Mouse (Mus musculus) liver, embryonic 16.5 days (tissue): Measurements from ENCODE around the gene Cebpg. TPM values are rescaled to one million over a fixed set of nuclear protein-coding genes. Genes with fewer than 3 reads are reported as not detected.

Experiments
- ATAC-seq: fragments of 200-750 bp; cut with Nextera tagmentation; 2 replicates; pipeline ENCODE4 v1.8.0; 2017; ENCODE audit warnings: low read depth, mild to moderate bottlenecking, moderate number of reproducible peaks, moderate library complexity
- H3K27ac ChIP-seq: fragments of 300-500 bp; sonication (generic); 2 replicates; pipeline ENCODE4 v1.5.1; 2014; ENCODE audit warnings: mild to moderate bottlenecking, low read length
- H3K27me3 ChIP-seq: fragments of 300-500 bp; sonication (generic); 2 replicates; pipeline ENCODE4 v1.6.1; 2014; ENCODE audit warnings: low read depth, low read length, mixed read lengths; ENCODE audit not compliant: control insufficient read depth, insufficient read depth
- H3K36me3 ChIP-seq: fragments of 300-500 bp; sonication (generic); 2 replicates; pipeline ENCODE4 v1.6.1; 2014; ENCODE audit warnings: mild to moderate bottlenecking; ENCODE audit not compliant: control insufficient read depth, insufficient read depth
- H3K4me1 ChIP-seq: fragments of 300-500 bp; sonication (generic); 2 replicates; pipeline ENCODE4 v1.6.1; 2014; ENCODE audit warnings: low read depth, low read length, mixed read lengths; ENCODE audit not compliant: control insufficient read depth
- H3K4me2 ChIP-seq: fragments of 300-500 bp; sonication (generic); 2 replicates; pipeline ENCODE4 v1.6.1; 2014; ENCODE audit warnings: low read depth, low read length, mixed read lengths
- H3K4me3 ChIP-seq: fragments of 300-500 bp; sonication (generic); 2 replicates; pipeline ENCODE4 v1.5.1; 2014; ENCODE audit warnings: low read depth, mild to moderate bottlenecking, low read length
- H3K9ac ChIP-seq: fragments of 300-500 bp; sonication (generic); 2 replicates; pipeline ENCODE4 v1.6.1; 2014; ENCODE audit warnings: low read depth, low read length
- H3K9me3 ChIP-seq: fragments of 300-500 bp; sonication (generic); replicated peaks from 2 replicates; pipeline ENCODE4 v1.6.1; 2016; ENCODE audit warnings: low read length; ENCODE audit not compliant: control insufficient read depth
- WGBS: fragments of 180-500 bp; shearing (Covaris S2); extraction: QIAGEN DNeasy Blood & Tissue Kit; methylation state at CpG from one replicate; pipeline ENCODE4 v1.1.7; 2014; ENCODE audit not compliant: insufficient replicate concordance; 5-methylcytosine and 5-hydroxymethylcytosine counted together
- microRNA-seq: library from miRNA; unstranded; fragments of <30 nt; microRNA quantifications from one replicate; pipeline ENCODE4, GENCODE M21; 2016
- polyA plus RNA-seq: library from polyadenylated mRNA; unstranded; fragments of >200 nt; fragmentation: Nextera tagmentation; extraction: Ambion mirVana; gene quantifications from 2 replicates; pipeline ENCODE4 v1.2.1, GENCODE M21; 2015

The Cebpg gene
- polyA plus RNA-seq, 1 experiment from 2014 or later = 21.4 TPM

DNA sequence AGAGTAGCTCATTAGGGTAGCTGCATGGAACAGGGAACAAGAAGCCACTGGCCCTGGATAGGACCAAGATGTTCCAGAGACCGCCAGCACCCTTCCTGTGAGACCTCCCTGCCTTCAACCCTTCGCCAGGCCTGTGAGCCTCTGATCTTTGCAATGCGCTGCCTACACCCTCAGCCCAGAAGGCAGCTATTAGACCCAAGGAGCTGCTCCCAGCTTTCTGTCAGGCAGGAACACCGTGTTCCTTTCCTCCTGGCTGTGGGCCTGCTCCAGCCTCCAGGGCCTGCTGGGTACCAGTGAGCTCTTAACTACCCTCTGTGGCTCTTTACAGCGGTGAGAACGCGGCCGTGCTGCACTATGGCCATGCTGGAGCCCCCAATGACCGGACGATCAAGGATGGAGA, 35.0 kb downstream of the Cebpg start:
- Histone ChIP-seq H3K27me3 (no peaks in the 10 kb centered on the region), H3K36me3 (no peaks in the 10 kb centered on the region), H3K27ac (no peak overlapping the region), H3K9ac (no peak overlapping the region), H3K4me3 (no peak overlapping the region), H3K4me1 (no peaks in the 10 kb centered on the region), H3K9me3 (no peaks in the 10 kb centered on the region), H3K4me2 (no peak overlapping the region)
- 81% methylated on average over 10 of the region's 10 CpGs for WGBS
- ATAC-seq = no peak

DNA sequence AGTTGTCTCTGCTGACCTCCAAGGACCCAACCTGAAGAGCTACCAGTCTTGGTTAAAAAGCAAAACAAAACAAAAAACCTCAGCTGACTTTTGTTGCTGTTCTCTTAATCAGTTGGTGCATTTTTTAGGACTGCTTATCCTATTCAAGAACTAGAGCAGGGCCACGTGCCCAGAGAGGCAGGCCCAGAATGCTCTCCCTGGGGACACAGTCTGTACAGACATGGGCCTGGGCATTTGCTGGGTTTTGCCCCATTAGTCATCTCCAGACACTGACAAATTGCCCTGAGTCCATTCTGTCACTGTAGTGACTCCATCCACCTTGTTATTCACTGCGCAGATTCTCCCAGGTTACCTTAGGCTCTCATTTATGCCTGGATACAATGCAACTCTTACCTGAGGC, 41.1 kb downstream of the Cebpg start:
- Histone ChIP-seq H3K4me2 (no peak overlapping the region), H3K9ac (no peak overlapping the region), H3K4me1 (no peaks in the 10 kb centered on the region), H3K9me3 (no peaks in the 10 kb centered on the region), H3K27ac (no peak overlapping the region), H3K27me3 (no peaks in the 10 kb centered on the region), H3K36me3 (no peaks in the 10 kb centered on the region), H3K4me3 (no peak overlapping the region)
- 68% methylated on average over 2 of the region's 2 CpGs for WGBS
- ATAC-seq = no peak

DNA sequence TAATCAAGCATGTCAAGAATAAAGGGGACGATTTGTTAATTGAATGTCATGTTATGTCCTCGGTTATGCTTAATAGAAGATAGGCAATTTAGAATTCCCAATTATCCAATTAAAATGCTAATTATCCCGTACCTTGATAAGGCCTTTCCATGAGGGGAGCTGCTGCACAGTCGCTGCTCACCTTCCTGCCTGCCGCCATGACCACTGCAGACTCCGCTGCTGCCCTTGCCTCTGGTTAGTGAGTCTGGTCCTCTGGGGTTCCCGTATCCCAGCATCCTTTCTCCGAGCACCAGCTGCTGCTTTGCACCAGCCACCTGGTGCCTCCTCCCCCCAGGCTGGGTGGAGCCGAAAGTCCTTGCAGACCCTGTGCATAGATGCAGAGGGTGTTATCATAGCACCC, 43.1 kb downstream of the Cebpg start:
- Histone ChIP-seq H3K9me3 (no peaks in the 10 kb centered on the region), H3K27ac (no peak overlapping the region), H3K9ac (no peak overlapping the region), H3K36me3 (no peaks in the 10 kb centered on the region), H3K4me1 (no peaks in the 10 kb centered on the region), H3K4me2 (no peak overlapping the region), H3K27me3 (no peaks in the 10 kb centered on the region), H3K4me3 (no peak overlapping the region)
- 74% methylated on average over 9 of the region's 9 CpGs for WGBS
- ATAC-seq = no peak

DNA sequence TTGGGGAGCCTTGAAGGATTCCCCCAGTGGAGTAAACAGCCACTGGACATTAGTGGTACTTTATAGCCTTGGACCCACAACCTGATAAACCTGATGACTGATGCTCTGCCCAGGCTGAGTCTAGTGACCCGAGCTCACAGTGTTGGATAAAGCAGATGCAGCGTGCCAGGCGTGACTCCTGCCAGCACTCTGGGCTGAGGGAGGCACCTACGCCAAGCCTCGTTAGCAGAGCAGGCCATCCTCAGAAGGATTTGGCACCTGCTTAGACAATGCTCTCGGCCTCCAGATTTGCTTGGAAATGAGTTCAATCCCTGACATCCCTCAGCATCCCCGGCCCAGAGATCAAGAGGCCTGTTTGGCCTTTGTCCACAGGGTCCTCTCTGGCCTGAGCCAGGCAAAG, 49.7 kb downstream of the Cebpg start:
- H3K27ac ChIP-seq = no peak overlapping the region
- no peak overlapping the region for H3K4me2 ChIP-seq
- H3K36me3 ChIP-seq = no peaks in the 10 kb centered on the region
- H3K4me3 ChIP-seq = no peak overlapping the region
- H3K4me1 ChIP-seq = no peaks in the 10 kb centered on the region
- ATAC-seq = no peak
- H3K27me3 ChIP-seq = no peaks in the 10 kb centered on the region
- 72% methylated on average over 7 of the region's 7 CpGs for WGBS
- no peak overlapping the region for H3K9ac ChIP-seq
- no peaks in the 10 kb centered on the region for H3K9me3 ChIP-seq

DNA sequence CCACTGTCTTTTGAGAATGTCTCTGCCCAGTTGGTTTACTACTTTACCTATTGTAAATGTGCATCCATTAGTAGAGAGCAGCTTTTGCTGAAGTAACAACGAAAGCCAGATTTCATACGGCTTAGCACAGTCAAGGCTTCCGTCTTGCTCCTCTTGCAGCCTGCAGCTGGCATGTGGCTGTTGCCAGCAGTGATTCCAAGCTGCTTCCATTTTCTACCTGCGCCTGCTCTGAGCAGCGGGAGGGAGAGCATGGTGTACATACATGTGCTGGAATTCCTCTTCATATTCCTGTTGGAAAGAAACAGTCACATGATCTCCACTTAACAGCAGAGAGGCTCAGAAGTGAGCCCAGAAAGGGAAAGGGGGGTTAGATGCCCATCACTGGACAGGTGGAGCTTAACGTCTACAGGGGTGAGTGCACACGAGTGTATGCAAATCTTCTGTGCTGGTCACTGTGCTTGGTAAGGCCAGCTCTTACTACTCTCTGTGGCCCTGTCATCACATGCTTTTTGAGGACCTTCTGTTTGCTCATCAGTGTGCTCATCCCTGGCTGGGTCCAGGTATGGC, 53.1 kb downstream of the Cebpg start:
- H3K4me1 ChIP-seq = no peaks in the 10 kb centered on the region
- no peaks in the 10 kb centered on the region for H3K36me3 ChIP-seq
- no peak overlapping the region for H3K9ac ChIP-seq
- no peak overlapping the region for H3K4me2 ChIP-seq
- H3K9me3 ChIP-seq = no peaks in the 10 kb centered on the region
- WGBS = 73% methylated on average over 7 of the region's 7 CpGs
- no peak overlapping the region for H3K4me3 ChIP-seq
- no peak for ATAC-seq
- no peak overlapping the region for H3K27ac ChIP-seq
- H3K27me3 ChIP-seq = no peaks in the 10 kb centered on the region

DNA sequence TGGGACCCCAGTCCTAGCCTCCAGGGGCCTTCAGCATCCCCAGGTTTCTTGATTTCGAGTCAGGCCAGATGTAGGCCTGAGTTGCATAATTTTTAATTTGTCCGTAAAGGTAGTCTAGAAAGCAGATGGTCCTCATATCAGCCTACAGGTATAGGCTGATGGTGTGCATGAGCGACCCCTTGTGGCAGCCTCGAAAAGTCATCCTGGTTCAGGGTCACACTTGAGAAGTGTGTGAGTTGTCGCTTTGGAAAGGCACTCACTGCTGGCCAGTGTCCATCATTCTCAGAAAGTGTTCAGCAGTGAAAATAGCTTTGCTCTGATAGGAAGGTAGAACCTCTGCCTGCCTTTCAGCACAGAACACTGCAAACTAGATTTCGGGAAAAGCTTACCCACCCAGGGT, 55.5 kb downstream of the Cebpg start:
- Histone ChIP-seq H3K27ac (no peak overlapping the region), H3K4me1 (no peaks in the 10 kb centered on the region), H3K9ac (no peak overlapping the region), H3K4me3 (no peak overlapping the region), H3K9me3 (no peaks in the 10 kb centered on the region), H3K27me3 (no peaks in the 10 kb centered on the region), H3K4me2 (no peak overlapping the region), H3K36me3 (no peaks in the 10 kb centered on the region)
- 38% methylated on average over 6 of the region's 6 CpGs for WGBS
- no peak for ATAC-seq

Small RNAs within 50 kb of the gene (microRNA-seq; reads per million reads assigned to microRNA genes)
- not detected for gene Gm25033

Other genes with a start within 250 kb of the Cebpg start
- gene Chst8, start 243.9 kb downstream of the Cebpg start, polyA plus RNA-seq = 0.33 and 0.54 TPM in 2 replicates
- gene Pepd, start 144.2 kb downstream of the Cebpg start, polyA plus RNA-seq = 54.1 and 56.0 TPM in 2 replicates
- 6.8 and 9.1 TPM in 2 replicates for gene Cebpa, start 62.7 kb upstream of the Cebpg start, polyA plus RNA-seq
- gene Slc7a10, start 129.8 kb upstream of the Cebpg start, polyA plus RNA-seq = 0.50 and 0.64 TPM in 2 replicates
- gene Lrp3, start 158.9 kb upstream of the Cebpg start, polyA plus RNA-seq = 0.39 and 0.42 TPM in 2 replicates